Mouse (Mus musculus): ENCODE results near the gene Tlnrd1. TPM values are rescaled to one million over a fixed set of nuclear protein-coding genes. Genes with fewer than 3 reads are reported as not detected.

Gene Tlnrd1
- total RNA-seq, 1 experiment from 2014 or later: 9.3 TPM

DNA sequence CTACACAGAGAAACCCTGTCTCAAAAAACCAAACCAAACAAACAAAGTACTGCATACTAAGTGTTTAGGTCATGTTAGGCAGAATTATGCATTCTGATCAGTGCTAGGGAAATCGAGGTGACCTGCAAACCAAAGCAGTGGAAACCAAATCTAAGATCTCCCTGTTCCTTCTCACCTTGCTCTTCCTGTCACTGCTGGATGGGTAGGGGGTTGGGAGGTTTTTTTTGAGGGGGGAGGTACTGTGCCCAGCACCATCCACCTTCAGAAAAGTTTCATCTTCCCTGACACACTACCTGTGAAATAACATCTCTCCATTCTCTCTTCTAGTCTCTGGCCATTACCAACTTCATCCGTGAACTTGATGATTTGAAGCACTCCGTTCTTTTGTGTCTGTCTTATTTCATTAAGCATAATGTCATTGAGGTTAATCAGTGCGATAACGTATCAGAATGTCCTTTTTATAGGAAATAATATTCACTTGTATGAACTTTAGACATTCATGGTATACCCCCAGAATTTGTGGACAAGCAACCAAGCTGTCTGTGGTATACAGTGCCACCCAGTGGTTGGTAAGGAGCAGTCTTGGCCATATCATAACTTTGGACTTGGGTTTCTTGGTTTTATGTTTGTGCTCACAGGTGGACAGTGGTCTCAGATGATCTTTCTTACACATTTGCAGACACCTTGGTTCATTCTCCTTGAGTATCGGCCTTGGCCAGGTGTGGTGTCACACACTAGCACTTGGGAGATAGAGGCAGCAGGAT is 2.4 kb upstream of the Tlnrd1 start:
- ATAC-seq (ENCODE audit: extremely low read depth, insufficient number of reproducible peaks, low FRiP score, poor library complexity, severe bottlenecking): no peak

DNA sequence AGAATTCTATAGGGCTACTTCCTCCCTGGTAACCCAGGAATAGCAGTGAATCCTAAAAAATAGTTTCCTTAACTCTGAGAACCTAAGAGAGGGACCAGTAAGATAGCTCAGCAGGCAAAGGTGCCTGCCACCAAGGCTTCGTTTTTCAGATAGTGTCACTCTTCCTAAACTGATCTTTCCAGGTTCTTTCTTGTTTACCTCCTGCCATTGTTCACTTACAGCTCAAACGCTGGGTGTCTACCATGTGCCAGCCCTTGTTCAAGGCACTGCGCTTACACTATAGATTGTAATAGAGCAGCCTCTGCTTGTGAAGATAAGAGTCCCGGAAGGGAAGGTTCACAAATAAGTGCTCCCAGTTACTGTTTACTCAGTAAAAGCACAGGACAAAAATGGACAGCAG is 1.7 kb upstream of the Tlnrd1 start:
- no peak for ATAC-seq (ENCODE audit: extremely low read depth, insufficient number of reproducible peaks, low FRiP score, poor library complexity, severe bottlenecking)

DNA sequence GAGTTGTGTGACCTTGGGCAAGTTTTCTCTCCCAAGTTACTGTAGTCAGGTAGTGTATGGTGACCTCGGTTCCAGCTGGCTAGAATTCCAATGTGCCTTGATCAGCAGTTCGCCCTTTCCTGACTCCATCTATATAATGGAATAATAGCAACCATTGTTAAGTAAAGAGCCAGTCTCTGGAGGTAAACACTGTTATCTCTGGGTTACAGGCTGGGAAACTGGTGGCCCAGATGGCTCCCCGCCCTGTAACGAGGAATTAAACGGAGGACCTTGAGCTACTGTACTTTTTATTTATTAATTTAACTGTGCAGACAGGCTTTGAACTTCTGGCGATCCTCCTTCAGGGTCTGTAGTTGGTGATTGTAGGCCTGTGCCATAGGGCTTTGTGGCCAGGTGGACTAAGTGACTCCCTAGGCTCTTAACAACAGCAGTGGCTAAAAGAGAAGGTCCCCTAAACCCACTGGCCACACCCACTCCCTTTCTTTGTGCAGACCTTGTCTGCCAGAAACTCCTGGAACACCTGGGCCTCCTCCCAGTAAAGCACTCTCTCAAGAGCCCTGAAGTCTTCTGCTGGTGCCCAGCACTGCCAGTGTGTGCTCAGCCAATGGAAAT is 922 bp upstream of the Tlnrd1 start:
- ATAC-seq (ENCODE audit: extremely low read depth, insufficient number of reproducible peaks, low FRiP score, poor library complexity, severe bottlenecking): no peak

DNA sequence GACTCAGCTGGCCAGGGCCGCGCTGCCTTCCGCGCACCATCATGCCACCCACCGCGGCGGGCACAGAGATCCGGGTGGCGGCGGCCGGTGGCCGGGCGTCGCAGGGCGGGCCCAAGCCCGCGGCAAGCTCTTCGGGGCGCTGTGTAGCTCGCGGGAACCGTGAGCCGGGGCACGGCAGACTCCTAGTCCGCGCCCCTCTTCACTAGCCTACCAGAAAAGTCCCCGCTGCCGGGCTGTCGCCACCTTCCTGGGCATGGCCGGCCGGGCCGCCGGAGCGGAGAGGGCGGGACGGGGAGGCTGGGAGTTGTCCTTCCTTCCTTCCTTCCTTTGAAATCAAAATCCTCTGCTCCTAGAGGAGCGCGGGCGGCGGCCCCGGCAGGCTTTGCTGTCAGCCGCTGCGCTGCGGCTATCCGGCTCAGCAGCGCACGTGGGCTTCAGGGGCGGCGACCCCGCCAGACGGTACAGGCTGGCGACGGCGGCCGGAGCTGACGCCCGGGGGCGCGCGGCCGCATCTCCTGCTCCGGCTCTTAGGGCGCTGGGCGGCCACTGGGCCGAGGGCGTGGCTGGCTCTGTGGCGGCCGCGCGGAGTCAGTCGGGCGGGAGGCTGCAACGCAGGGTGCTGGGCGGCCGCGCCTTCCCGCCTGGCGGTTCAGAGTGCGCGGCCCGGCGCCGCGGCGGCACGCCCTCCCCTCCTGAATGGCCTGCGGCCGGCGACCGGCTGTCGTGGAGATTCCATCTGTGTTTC is 657 bp downstream of the Tlnrd1 start:
- ATAC-seq (ENCODE audit: extremely low read depth, insufficient number of reproducible peaks, low FRiP score, poor library complexity, severe bottlenecking): peak; percentile 31; the same call in 1 of the 2 replicates

DNA sequence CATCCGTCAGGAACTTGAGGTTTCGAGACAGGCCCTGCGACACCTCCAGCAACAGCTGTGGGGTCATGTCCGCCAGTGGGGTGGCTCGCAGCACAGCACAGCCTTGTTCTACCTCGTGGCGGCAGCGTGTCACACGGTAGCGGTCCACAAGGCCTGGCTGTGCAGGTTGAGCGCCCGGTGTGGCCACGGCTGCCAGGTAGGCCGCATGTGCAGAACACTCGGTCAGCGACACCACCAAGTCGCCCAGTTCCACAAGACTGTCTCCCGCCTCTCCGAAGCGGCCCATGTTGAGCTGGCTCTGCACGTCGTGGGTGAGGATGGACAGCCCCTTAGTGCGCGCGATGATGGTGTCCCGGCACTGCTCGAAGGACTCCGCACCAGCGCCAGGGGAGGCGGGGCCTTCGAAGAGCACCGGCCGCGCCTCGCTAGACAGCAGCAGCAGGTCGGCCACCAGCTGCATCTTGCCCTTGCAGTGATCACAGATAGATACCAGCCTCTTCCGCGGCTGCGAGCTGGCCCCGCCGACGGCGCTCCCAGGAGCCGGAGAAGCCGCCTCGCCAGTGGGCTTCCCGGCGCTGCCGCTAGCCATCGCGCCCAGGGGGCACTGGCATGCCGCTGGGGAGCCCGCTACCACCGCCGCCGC is 1.4 kb downstream of the Tlnrd1 start:
- ATAC-seq (ENCODE audit: extremely low read depth, insufficient number of reproducible peaks, low FRiP score, poor library complexity, severe bottlenecking): no peak

DNA sequence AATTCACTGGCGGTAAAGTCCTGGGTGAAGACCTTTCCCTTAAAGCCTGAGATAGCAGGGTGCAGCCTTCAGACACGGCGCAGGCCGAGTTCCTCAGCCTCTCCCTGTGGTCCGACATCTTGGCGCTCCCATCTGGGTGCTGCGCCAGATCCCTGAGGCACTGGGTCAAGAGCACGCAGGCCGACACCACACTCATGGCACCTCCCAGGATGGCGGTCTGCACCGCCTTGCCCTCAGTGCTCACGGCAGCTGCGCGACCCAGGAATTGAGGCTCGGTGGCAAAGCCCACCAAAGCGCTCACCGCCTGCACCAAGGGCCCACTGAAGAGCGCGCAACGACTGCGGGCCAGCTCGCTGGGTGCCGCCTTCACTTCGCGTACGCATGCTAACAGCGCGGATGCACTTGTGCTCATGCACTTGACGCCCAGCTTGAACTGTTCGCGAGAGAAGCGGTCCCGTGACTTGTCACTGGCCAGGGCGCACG is 1.9 kb downstream of the Tlnrd1 start:
- ATAC-seq (ENCODE audit: extremely low read depth, insufficient number of reproducible peaks, low FRiP score, poor library complexity, severe bottlenecking): no peak

DNA sequence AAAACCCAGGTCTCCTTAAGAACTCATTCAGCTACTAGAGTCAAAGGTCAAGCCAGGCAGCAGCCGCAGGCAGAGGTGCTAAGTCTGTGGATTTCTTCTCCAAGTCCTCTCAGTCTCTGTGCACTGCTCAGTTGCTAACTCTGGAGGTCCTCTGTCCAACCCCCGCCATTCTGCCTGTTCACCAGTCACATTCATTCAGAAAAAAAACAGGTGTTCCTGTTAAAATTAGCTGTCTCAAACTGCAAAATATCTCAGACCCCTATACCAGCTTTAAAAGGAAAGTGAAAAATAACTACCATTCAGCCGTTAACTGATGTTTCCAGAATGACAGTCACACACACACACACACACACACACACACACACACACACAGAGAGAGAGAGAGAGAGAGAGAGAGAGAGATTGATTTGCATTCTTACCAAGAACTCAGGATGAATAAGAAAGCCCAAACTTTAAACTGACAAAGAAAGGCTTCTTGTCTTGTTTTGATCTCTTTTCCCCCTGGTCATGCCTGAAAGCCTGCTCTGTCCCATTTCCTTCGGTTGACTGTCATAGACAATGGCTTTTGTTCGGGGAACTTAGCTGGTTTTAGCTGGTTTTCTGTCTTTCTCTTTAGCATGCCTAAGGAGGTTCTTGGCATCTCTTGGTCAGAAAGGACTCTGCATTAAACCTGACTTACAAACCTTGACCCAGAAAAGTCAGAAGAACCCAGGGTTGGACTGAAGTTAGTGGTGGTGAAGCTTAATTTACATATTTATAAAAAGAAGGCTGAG is 5.2 kb downstream of the Tlnrd1 start:
- ATAC-seq (ENCODE audit: extremely low read depth, insufficient number of reproducible peaks, low FRiP score, poor library complexity, severe bottlenecking): no peak

DNA sequence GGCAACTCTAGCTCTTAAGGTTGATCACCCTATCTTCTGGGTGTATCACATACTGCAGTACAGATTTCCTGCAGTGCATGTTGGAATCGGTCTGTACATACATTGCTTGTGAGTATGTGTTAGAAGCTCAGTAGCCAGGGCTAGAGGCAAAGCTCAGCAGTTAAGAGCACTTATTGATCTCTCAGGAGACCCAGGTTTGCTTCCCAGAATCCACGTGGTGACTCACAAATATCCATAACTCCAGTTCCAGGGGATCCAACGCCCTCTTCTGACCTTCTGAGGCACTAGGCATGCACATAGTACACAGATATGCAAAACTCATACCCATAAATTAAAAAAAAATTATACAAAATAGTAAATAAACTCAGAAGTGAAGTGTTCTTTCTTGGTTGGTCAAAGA is 7.0 kb downstream of the Tlnrd1 start:
- ATAC-seq (ENCODE audit: extremely low read depth, insufficient number of reproducible peaks, low FRiP score, poor library complexity, severe bottlenecking): no peak

DNA sequence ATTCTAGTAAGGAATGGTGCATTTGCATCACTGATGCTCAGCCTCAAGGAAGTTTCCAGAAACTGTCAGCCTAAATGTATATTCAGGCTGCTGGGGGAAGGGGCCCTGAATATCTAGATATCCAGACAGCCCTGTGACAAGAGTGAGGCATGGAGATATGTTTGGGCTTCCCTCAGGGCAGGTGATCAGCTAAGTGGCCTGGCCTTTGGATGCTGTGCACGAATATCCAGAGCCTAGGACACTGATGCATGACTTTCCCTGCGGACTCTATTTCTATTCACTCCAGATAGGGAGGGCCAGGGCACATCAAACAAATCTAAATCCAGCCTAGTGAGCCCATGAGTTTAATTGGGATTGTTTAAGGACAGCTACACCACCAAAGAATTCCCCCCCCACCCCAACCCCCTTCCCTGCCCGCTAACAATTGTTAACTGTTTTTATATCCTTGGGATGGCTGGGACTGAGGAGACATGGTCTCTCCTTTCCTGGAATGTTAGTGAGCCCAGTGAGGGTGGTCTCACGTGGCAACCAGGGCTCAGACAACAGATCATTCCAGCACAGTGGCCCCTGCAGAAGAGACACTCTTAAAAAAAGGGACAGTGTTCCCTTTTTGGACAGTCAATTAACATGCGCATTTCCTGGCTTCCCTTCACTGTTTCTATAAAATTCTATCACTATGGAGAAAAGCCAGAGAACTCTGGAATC is 14.1 kb downstream of the Tlnrd1 start:
- ATAC-seq (ENCODE audit: extremely low read depth, insufficient number of reproducible peaks, low FRiP score, poor library complexity, severe bottlenecking): no peak

DNA sequence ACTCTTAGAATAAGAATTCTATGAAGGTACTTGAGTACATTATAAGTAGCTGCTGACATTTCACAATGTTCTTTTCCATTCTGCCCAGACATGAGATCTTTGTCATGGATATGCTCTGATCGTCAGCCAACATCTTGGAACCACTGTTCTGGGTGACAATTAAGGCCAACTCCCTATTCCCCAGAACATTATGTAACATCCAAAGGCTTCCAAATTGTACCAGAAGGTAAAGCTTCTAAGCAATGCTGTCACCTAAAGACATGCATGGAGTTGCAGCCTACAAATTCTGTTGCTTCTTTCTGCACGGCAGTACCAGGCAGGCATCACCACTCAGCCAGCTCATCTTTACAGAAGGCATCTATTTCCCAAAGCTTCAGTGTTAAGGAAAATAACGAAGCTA is 15.9 kb downstream of the Tlnrd1 start:
- no peak for ATAC-seq (ENCODE audit: extremely low read depth, insufficient number of reproducible peaks, low FRiP score, poor library complexity, severe bottlenecking)

DNA sequence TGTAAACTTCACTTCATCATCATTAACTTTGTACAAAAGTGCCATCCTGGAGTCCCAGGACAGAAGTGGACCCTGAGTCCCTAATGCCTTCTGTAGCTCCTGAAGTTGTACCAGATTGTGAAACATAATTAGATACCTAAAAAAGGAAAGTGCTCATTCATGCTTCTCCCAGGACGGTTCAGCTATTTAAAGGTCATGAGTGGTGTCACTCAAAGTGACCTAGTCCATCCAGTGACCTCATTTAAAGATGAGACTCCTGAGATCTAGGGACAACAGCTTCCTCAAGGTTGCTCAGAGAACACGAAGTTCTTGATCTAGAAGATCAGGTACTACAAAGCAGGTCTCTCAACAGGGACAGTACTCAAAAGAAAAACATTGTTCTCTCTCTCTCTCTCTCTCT is 20.6 kb downstream of the Tlnrd1 start:
- no peak for ATAC-seq (ENCODE audit: extremely low read depth, insufficient number of reproducible peaks, low FRiP score, poor library complexity, severe bottlenecking)

DNA sequence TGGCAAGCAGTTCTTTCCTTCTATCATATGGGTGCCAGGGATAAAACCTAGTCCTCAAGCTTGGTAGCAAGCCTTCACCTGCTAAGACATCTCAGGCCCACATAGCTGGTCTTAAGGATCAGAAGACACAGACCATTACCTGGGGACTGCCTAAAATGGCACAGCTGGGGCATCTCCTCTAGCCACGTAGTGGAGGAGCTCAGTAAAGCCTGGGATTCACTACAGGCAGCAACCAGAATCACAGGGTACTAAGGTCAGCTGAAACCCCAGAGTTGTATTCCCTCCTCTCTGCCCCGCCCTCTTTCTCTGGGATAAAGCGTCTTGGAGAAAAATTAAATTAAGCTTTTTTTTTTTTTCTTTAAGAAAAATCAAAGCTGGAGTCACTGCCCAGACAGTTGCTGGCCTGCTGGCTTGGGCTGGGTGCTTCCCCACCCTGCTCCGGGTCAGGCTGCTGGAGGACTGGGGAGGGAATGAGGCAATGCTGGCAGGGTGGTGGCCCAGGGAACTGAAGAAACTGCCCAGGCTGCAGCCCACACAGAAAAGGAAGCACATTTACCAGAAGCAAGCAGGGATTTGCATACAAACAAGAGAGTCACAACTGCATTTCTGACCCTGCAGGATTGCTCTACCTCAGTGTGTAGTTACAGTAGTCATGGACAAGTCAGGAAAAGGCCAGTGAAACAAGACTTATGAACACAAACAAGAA is 24.6 kb downstream of the Tlnrd1 start:
- no peak for ATAC-seq (ENCODE audit: extremely low read depth, insufficient number of reproducible peaks, low FRiP score, poor library complexity, severe bottlenecking)

DNA sequence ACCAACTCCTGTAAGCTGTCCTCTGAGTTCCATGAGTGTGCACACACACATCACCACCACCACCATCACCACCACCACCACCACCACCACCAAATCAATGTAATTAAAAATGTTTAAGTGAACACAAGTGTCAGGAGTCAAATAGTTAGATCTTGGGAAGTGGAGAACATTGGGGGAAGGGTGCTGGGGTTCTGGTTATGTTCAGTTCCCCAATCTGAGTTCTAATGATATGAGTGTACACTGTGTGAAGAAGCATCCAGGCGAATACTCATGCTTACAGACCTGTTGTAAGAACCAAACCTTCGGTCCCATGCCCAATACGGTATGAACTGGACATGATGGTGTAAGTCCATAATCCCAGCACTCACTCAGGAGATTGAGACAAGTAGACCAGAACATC is 26.2 kb downstream of the Tlnrd1 start:
- no peak for ATAC-seq (ENCODE audit: extremely low read depth, insufficient number of reproducible peaks, low FRiP score, poor library complexity, severe bottlenecking)

DNA sequence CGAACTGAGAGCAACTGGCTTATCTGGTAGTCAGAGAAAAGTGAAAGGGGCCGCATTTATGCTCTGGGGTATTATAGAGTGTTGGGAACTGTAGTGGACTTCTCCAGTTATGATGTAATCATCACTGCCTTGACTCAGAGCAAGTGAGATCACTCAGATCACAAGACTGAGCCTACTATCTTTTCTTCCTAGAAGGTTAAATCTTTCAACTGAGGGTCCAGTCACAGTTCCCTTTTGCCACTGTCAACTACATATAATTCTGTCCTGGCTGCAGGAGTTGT is 27.0 kb downstream of the Tlnrd1 start:
- ATAC-seq (ENCODE audit: extremely low read depth, insufficient number of reproducible peaks, low FRiP score, poor library complexity, severe bottlenecking): no peak

DNA sequence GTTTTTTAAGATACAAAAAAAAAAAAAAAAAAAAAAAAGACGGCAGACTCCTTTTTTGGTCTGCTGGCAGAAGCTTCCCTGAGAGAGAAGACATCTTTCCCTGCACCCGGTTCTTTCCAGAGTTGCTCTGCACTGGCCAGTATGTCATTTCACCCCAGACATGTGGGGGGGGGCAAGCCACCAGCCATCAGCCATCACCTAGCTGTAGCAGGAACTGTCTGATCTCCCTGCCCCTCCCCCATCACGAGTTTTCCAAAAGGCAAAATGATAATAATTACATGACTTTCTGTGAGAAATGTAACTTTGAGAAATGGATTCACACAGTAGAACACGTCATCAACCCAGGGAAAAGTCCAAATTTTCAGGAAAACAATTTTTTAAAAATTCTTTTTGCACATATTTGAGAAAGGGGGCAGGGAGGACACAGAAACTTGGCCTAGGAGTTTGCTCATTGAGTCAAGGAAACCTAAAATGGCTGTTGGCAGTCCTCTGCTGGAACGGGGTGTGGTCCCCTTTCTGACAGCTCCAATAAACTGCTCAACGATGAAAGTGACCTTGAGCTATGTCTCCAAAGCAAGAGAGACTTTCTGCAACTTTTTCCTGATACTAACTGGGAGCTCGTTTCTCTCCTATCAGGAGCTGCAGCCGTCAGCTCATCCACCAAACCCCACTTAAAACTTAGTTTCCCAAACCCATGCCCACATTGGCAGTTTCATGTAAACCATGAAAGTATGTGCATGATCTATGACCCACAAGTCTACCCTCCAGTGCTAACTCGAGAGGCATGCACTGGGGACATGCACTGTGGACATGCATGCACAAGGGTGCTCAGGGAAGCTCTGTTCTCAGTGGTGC is 27.5 kb downstream of the Tlnrd1 start:
- no peak for ATAC-seq (ENCODE audit: extremely low read depth, insufficient number of reproducible peaks, low FRiP score, poor library complexity, severe bottlenecking)

DNA sequence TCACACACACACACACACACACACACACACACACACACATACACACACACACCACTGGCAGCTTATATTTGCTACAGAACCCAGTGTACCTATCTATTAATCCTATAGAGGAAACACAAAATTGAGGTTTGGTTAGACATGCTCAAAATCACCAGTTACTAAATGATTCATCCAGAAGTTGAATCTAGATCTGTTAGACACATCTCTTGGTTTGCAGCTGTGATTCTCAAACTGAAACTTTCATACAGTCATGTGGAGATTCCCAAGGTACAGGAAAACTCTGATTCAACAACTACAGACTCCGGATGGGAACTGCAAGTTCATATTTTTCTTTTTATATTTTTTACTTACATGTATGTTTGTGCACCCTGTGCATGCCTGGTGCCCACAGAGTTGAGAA is 28.9 kb downstream of the Tlnrd1 start:
- no peak for ATAC-seq (ENCODE audit: extremely low read depth, insufficient number of reproducible peaks, low FRiP score, poor library complexity, severe bottlenecking)
